In genomic region chr17:30932836-30933235, GRCm38 (mm10) we compare ENCODE assay signal across 25 mouse cellular contexts. TPM values are rescaled to one million over a fixed set of nuclear protein-coding genes. Genes with fewer than 3 reads are reported as not detected.
"Had no signal": no experiment of that assay in that cellular context is flagged by ENCODE, and none has a peak within 500 bp of the region (broad histone marks: within the 10 kb centered on the region; RNA-seq: fewer than 3 reads in every experiment).

No protein-coding gene starts in this region.

- ATAC-seq: liver, embryonic 12.5 days; lung, postnatal 0 days; midbrain, embryonic 13.5 days; midbrain, embryonic 16.5 days had no signal

- H3K4me1 ChIP-seq: lung, embryonic 15.5 days; megakaryocyte, embryonic 14.5 days; midbrain, embryonic 13.5 days had no signal

- DNase-seq: lung, adult 2 months; lung, postnatal 14 days; lung, postnatal 36 days; retina, postnatal 1 day; right cerebral cortex, postnatal 25 days; right cerebral cortex, postnatal 4 days; spleen, adult 18-20 months; thymus, adult 18-20 months; thymus, postnatal 14 days; thymus, postnatal 36 days had no signal

- H3K27ac ChIP-seq: liver, embryonic 12.5 days; liver, embryonic 14.5 days; lung, embryonic 15.5 days; macrophage; midbrain, embryonic 10.5 days; midbrain, embryonic 13.5 days; neural tube, embryonic 12.5 days had no signal

- H3K36me3 ChIP-seq: liver, embryonic 12.5 days; lung, embryonic 15.5 days; midbrain, embryonic 10.5 days; midbrain, embryonic 13.5 days; neural tube, embryonic 12.5 days had no signal

- H3K4me2 ChIP-seq: liver, embryonic 12.5 days; lung, embryonic 15.5 days; midbrain, embryonic 13.5 days; neural tube, embryonic 12.5 days had no signal

- H3K9me3 ChIP-seq: liver, embryonic 12.5 days; lung, embryonic 15.5 days; midbrain, embryonic 10.5 days; midbrain, embryonic 13.5 days; neural tube, embryonic 12.5 days had no signal

- H3K27me3 ChIP-seq: liver, embryonic 12.5 days; lung, embryonic 15.5 days; midbrain, embryonic 13.5 days; neural tube, embryonic 12.5 days had no signal

- H3K9ac ChIP-seq: liver, embryonic 12.5 days; liver, embryonic 14.5 days; lung, embryonic 15.5 days; midbrain, embryonic 13.5 days; neural tube, embryonic 12.5 days had no signal

- H3K4me3 ChIP-seq: liver, embryonic 12.5 days; lung, embryonic 15.5 days; megakaryocyte, embryonic 14.5 days; midbrain, embryonic 10.5 days; midbrain, embryonic 13.5 days; myocyte; neural tube, embryonic 12.5 days had no signal

RNA-seq across cellular contexts. Expression of gene Umodl1, which starts 21.6 kb away (rescaled TPM):
- polyA plus RNA-seq: liver, embryonic 12.5 days; lung, postnatal 0 days; macrophage; myocyte; neural tube, embryonic 12.5 days; neural tube, embryonic 14.5 days; stomach, embryonic 14.5 days; stomach, embryonic 16.5 days had no signal

RNA-seq across cellular contexts. Expression of gene Glp1r, which starts 31.2 kb away (rescaled TPM):
- polyA plus RNA-seq: liver, embryonic 16.5 days; macrophage; midbrain, embryonic 10.5 days had no signal
